Mouse (Mus musculus): Measurements from ENCODE around the gene Fgfr2. TPM values are rescaled to one million over a fixed set of nuclear protein-coding genes. Genes with fewer than 3 reads are reported as not detected.
A peak's percentile ranks its signal among the peaks of the same experiment; 100 is the strongest.
"Not testable (repeated sequence)": the region's sequence is repeated elsewhere in the genome, so short reads cannot be mapped to it uniquely, and the experiment has no call there.

Fgfr2 gene
- polyA plus RNA-seq, 1 experiment from 2014 or later = 123 TPM

DNA sequence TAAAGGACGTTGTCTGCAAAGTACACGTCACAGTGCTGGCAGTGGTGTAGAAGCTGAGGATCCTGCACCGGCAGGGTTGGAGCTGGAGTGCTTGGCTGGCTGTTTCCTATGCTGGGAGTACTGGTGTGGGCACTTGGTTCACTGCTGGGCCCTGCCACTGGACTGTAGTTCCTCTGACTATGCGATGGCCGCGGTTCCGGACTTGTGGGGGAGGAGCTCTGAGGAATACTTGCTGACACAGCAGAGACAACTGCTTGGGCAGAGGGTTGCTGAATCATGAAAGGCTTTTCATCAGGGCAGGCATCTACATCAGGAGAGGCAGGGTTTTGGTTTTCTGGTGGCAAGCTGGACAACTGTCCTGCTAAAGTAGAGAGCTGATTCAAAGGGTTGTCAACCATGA lies 1731.4 kb downstream of the Fgfr2 start:
- not testable (repeated sequence) for H3K27me3 ChIP-seq; H3K27ac ChIP-seq; H3K9ac ChIP-seq; H3K4me1 ChIP-seq; H3K9me3 ChIP-seq; H3K4me3 ChIP-seq; H3K4me2 ChIP-seq (replicated peaks); ATAC-seq (ENCODE audit: low FRiP score, low read depth)
- H3K36me3 ChIP-seq = peaks cover 43% of the 10 kb centered on the region
- WGBS = 94% methylated on average over 7 of the region's 7 CpGs

DNA sequence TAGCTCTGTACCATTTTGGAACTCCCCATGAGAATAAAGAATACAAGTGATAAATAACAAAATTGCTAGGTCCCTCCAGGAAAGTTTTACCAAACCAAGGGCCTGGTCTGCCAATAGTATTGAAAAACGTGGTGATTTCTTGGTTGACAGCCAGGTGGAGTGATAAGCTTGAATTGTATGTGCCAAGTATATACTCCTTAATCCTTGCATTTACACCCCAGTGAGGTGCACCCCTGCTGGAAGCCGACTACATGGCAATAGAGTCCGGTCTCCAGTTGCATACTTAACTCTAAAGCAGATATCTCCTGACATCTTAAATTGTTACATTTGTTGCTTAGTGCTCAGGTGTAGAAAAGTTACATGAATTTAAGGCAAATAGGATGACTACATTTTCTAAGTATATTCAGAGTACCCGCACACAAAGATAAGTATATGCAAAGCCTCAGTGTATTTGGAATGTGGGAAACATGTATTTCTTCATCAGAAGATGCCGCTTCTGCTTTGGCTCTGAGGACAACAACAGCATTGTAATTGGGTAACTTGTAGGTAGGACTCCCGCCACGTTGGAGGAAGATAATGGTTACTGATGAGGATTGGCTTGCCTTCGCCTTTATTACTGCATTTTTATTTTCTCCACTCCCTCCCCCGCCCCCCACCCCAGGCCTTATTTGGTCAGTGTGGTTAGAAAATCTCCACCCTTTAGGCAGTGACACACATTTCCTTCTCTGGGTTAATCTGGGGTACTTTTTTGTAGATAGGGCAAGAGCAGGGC lies 1751.1 kb downstream of the Fgfr2 start:
- Histone ChIP-seq H3K9me3 (no peaks in the 10 kb centered on the region), H3K27me3 (no peaks in the 10 kb centered on the region), H3K27ac (no peak overlapping the region), H3K9ac (peak overlapping the region; percentile 93), H3K4me2 (replicated peaks) (peak overlapping the region; percentile 73), H3K4me3 (peak overlapping the region; percentile 75), H3K36me3 (peaks cover 7% of the 10 kb centered on the region), H3K4me1 (peaks cover 5% of the 10 kb centered on the region)
- ATAC-seq (ENCODE audit: low FRiP score, low read depth) = no peak
- WGBS = 71% methylated on average over 9 of the region's 9 CpGs

DNA sequence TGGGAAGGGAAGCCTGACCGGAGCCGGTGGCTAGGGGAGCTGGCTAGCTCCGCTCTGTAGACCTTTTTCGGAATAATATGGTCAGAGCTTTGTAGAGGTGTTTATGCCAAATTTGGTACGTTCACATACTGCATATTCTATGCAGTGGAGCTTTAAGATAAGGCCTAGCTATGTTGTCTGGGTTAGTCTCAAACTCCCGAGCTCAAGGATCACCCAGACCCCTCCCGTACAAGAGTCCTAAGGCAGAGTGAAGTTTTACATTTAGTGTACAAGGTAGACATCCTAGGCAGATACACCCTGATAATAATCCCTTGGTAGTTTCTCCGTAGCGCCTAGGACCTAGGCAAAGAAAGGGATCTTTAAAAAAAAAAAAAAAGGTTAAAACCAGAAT lies 1751.7 kb downstream of the Fgfr2 start:
- peak overlapping the region; percentile 93 for H3K9ac ChIP-seq
- peak overlapping the region; percentile 93 for H3K27ac ChIP-seq
- H3K4me2 ChIP-seq (replicated peaks) = peak overlapping the region; percentile 73
- peak; percentile 24; the same call in 1 of the 2 replicates for ATAC-seq (ENCODE audit: low FRiP score, low read depth)
- 7% methylated on average over 9 of the region's 9 CpGs for WGBS
- no peaks in the 10 kb centered on the region for H3K27me3 ChIP-seq
- no peaks in the 10 kb centered on the region for H3K9me3 ChIP-seq
- peaks cover 7% of the 10 kb centered on the region for H3K36me3 ChIP-seq
- peaks cover 5% of the 10 kb centered on the region for H3K4me1 ChIP-seq
- peak overlapping the region; percentile 75 for H3K4me3 ChIP-seq

DNA sequence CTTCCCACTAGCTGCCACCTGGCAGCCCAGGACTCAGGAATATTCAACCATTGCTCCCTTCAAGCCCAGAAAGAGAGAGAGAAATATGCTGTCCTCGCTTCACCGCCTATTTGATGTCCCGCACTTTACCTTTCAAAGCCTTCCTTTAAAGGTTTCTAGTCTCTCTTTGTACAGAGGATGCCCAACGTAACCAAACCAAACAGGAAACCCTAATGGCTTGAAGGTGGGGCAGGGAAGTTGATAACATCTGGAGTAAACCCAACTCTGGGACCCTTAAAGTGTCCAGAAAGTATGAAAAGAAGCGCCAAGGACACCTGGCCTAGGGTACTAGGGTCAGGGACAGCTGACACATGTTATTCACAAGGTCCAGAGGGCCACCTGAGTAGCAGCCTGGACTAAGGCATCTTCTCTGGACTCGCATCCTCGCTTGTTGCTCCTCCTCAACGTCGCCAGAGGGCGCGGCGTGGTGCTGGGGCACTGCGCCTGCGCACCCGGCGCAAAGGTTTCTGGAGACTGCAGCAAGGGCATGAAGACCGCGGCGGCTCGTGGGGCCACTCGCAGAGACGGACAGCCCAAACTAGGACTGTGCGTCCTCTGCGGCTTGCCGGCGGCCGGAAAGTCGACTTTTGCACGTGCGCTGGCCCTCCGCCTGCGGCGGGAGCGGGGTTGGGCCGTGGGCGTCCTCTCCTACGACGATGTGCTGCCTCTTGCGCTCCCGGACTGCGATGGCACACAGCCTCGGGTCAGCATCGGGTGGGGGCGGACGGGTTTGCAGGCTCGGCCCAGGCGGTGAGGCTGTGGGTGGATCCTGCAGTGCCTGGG lies 1752.3 kb downstream of the Fgfr2 start, which contains the start of gene Pstk:
Pstk (plus strand) TSS at position 494 of the 822 bp plus-strand sequence.
- H3K27ac ChIP-seq = peak within 1 kb of the TSS; percentile 93
- no peaks in the 10 kb centered on the region for H3K9me3 ChIP-seq
- 5% methylated on average over 47 of the region's 47 CpGs for WGBS
- peak; percentile 94 for ATAC-seq (ENCODE audit: low FRiP score, low read depth)
- peak within 1 kb of the TSS; percentile 93 for H3K9ac ChIP-seq
- peaks cover 7% of the 10 kb centered on the region for H3K36me3 ChIP-seq
- no peaks in the 10 kb centered on the region for H3K27me3 ChIP-seq
- H3K4me3 ChIP-seq = peak within 1 kb of the TSS; percentile 75
- peak within 1 kb of the TSS; percentile 73 for H3K4me2 ChIP-seq (replicated peaks)
- H3K4me1 ChIP-seq = peaks cover 5% of the 10 kb centered on the region

DNA sequence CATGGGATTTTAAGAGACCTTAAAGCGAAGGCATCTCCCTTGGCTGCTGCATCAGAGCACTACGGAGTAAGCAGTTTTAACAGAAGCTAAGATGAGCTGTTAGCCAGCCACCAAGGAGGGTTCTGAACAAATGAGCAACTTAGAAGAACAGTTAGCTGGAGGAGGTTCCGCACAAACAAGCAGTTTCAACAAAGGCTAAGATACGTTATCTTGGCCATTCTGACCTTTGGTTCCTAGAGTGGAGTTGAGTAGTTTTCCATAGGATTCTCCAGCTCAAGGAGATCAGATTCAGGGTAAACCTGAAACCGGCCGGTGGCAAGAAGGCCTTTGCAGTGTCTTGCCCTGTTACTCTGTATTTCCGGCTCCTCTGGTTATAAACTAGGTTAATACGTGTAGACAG lies 1759.0 kb downstream of the Fgfr2 start:
- ATAC-seq (ENCODE audit: low FRiP score, low read depth) = no peak
- peaks cover 11% of the 10 kb centered on the region for H3K4me1 ChIP-seq
- no peaks in the 10 kb centered on the region for H3K27me3 ChIP-seq
- no peaks in the 10 kb centered on the region for H3K9me3 ChIP-seq
- WGBS = 93% methylated on average over 8 of the region's 8 CpGs
- no peak overlapping the region for H3K9ac ChIP-seq
- peaks cover 5% of the 10 kb centered on the region for H3K36me3 ChIP-seq
- H3K4me2 ChIP-seq (replicated peaks) = no peak overlapping the region
- H3K27ac ChIP-seq = no peak overlapping the region
- no peak overlapping the region for H3K4me3 ChIP-seq

DNA sequence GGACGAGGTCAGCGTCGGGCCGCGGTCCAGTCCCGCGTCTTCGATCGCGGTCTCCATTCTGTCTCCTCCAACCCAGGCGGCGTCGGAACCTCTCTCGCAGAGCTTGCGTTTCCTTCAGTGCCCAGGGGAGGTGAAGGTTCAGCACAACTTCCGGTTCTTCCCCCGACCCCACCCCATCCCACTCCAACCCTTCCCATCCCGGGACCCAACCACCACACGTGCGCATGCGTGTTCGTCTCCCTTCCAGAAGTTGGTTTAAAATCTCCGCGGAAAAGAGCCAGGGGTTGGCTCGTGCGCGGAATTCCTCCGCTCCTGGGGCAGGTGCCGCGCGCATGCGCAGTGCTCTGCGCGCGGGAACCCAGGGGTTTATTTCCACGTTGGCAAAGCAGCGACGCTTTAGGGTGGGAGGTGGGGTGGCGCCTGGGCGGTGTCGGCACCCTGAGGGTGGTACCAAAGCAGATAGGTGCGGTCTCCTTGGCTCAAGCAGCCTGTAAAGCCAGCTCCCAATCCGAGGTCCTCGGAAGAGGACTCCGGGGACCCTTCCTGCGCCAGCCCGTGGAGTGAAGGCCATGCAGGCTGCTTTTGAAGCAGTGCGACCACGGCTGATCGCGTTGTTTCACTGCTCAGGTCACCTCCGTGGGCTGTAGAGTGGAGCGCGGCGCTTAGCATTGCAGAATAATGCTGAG lies 1760.4 kb downstream of the Fgfr2 start, which contains the start of gene 2310057M21Rik:
2310057M21Rik (minus strand) TSS at position 145 of the 686 bp plus-strand sequence.
- Histone ChIP-seq H3K27ac (peak within 1 kb of the TSS; percentile 92), H3K9me3 (no peaks in the 10 kb centered on the region), H3K27me3 (no peaks in the 10 kb centered on the region), H3K9ac (peak within 1 kb of the TSS; percentile 94), H3K4me1 (peaks cover 11% of the 10 kb centered on the region), H3K4me3 (peak within 1 kb of the TSS; percentile 88), H3K36me3 (peaks cover 19% of the 10 kb centered on the region), H3K4me2 (replicated peaks) (peak within 1 kb of the TSS; percentile 88)
- under 1% methylated on average over 55 of the region's 55 CpGs for WGBS
- peak; percentile 96 for ATAC-seq (ENCODE audit: low FRiP score, low read depth)

DNA sequence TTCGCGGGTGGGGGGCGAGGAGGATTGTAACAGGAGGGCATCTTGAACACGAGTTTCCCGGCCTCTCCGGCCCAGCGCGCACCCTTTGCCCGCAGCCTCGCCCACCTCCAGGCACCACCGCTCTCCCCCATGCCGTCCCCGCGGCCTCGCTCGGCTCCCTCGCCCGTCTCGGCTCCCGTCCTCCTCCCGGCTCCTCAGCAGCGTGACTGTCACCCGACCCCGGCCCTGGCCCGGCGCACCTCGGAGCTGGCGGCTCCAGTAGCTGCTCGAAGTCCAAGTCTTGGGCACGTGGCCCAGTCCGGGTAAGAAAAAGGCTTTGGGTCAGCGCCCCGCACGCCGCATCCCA lies 1760.9 kb downstream of the Fgfr2 start:
- 2% methylated on average over 35 of the region's 35 CpGs for WGBS
- H3K27ac ChIP-seq = peak overlapping the region; percentile 92
- no peaks in the 10 kb centered on the region for H3K27me3 ChIP-seq
- peak overlapping the region; percentile 88 for H3K4me2 ChIP-seq (replicated peaks)
- no peaks in the 10 kb centered on the region for H3K9me3 ChIP-seq
- ATAC-seq (ENCODE audit: low FRiP score, low read depth) = peak; percentile 82
- H3K4me1 ChIP-seq = peaks cover 11% of the 10 kb centered on the region
- peak overlapping the region; percentile 94 for H3K9ac ChIP-seq
- H3K4me3 ChIP-seq = peak overlapping the region; percentile 88
- H3K36me3 ChIP-seq = peaks cover 23% of the 10 kb centered on the region

DNA sequence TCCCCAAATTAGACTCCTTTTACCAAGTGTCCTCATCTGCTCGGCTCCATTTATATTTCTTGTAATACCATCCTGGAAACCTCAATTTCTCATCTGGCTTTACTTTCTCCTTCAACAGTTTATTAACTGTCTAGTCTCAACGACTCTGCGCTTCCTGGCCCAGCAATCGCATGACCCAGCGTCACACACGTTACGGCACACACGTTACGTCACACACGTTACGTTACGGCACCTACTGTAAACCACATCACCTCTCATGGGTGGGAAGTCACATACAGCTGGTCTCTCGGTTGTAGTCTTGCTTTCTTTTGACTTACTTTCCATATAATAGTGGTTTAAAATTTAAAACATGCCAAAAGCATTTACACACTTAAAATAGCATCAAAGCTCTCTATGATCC lies 1767.0 kb downstream of the Fgfr2 start:
- Histone ChIP-seq H3K27ac (no peak overlapping the region), H3K9ac (no peak overlapping the region), H3K27me3 (no peaks in the 10 kb centered on the region), H3K4me2 (replicated peaks) (no peak overlapping the region), H3K4me1 (peaks cover 3% of the 10 kb centered on the region), H3K36me3 (peaks cover 60% of the 10 kb centered on the region), H3K4me3 (no peak overlapping the region), H3K9me3 (no peaks in the 10 kb centered on the region)
- ATAC-seq (ENCODE audit: low FRiP score, low read depth) = no peak
- 96% methylated on average over 13 of the region's 13 CpGs for WGBS

DNA sequence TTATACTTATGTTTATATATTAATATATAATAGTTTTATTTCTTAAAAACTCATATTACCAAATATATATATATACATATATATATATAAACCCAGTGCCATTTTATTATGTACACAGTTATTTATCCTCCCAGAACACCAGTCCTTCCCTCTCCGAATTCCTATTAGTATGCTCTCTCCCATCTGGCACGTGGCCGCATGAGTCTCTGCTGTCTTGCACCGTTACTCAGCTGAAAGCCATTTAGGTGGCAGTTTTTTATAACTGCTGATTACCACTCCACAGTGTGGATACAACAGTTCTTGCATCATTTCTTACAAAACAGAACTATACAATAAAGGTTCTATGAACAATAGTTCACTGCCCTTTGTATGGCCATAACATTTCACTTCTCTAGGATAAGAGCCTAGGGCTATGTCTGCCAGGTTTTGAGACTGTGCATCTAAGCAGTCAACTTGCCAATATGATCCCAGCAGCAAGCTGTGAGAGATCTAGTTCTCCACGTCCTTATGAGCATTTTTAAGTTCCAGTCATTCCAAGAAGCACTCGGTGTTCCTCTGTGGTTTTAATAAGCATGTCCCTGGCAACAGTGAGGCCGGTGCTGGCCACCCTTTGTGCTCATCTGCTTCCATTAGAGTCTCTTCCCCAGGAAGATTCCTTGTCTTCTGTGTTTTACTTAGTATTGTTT lies 1777.2 kb downstream of the Fgfr2 start:
- no peaks in the 10 kb centered on the region for H3K9me3 ChIP-seq
- H3K9ac ChIP-seq = no peak overlapping the region
- ATAC-seq (ENCODE audit: low FRiP score, low read depth) = no peak
- no peaks in the 10 kb centered on the region for H3K27me3 ChIP-seq
- no peaks in the 10 kb centered on the region for H3K4me1 ChIP-seq
- no peak overlapping the region for H3K4me2 ChIP-seq (replicated peaks)
- WGBS = 78% methylated on average over 7 of the region's 7 CpGs
- peaks cover 74% of the 10 kb centered on the region for H3K36me3 ChIP-seq
- no peak overlapping the region for H3K27ac ChIP-seq
- no peak overlapping the region for H3K4me3 ChIP-seq

DNA sequence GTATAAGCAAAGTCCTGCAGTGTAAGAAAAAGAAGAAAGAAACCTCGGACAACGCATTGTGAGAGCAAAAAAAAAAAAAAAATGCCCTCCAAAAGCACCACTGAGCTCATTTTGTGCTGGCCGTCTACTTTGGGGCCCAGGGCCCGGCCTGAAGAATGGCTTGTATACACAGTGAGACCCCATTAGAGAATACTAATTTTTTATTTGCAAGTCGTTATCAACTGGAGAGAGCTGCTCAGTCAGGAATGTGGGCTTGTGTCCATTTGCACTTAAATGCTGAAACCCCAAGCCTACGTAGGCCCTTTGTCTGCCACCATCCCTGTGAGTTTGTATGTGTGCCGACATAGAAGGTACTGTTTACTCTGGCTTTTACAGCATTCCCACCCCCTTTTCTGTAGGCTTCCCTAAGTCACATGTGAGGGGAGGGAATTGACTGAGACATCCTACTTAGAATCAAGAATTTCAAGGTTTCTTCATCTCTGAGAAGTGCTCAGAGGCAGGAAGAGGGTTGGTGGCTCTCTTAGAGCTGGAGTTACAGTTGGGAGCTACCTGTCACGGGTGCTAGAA lies 1785.6 kb downstream of the Fgfr2 start:
- peaks cover 26% of the 10 kb centered on the region for H3K36me3 ChIP-seq
- ATAC-seq (ENCODE audit: low FRiP score, low read depth) = no peak
- 61% methylated on average over 8 of the region's 8 CpGs for WGBS

DNA sequence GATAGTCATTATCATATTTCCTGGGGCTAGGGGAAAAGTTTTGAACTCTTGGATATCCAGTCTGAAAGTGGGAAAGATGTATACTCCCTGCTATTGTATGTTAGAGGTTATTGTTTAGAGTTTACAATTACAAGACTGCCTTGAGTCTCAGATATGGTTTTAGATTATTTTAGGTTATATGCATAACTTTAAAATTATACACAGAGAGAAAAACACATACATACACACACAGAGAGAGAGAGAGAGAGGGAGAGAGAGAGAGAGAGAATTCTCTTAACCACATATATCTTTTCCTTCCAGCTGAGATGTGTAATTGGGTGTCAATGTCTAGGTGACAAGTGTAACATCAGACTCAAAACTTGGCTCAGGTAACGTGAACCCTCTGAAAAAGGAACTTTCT lies 1789.6 kb downstream of the Fgfr2 start, which contains the start of gene Fam24a:
Fam24a (plus strand) TSS at position 301 of the 400 bp plus-strand sequence.
- Histone ChIP-seq H3K36me3 (no peaks in the 10 kb centered on the region), H3K4me2 (replicated peaks) (no peak within 1 kb of the TSS), H3K27ac (no peak within 1 kb of the TSS), H3K27me3 (no peaks in the 10 kb centered on the region), H3K4me1 (no peaks in the 10 kb centered on the region), H3K9me3 (no peaks in the 10 kb centered on the region), H3K9ac (no peak within 1 kb of the TSS), H3K4me3 (no peak within 1 kb of the TSS)
- 58% methylated on average over 1 of the region's 1 CpGs for WGBS
- ATAC-seq (ENCODE audit: low FRiP score, low read depth) = no peak

More for the DNA sequence above, 1785.6 kb downstream of the Fgfr2 start:
- H3K4me2 ChIP-seq (replicated peaks) = no peak overlapping the region
- H3K27ac ChIP-seq = no peak overlapping the region
- H3K27me3 ChIP-seq = no peaks in the 10 kb centered on the region
- H3K4me3 ChIP-seq = no peak overlapping the region
- H3K9me3 ChIP-seq = no peaks in the 10 kb centered on the region
- no peaks in the 10 kb centered on the region for H3K4me1 ChIP-seq
- no peak overlapping the region for H3K9ac ChIP-seq
